Comparison of ENCODE assay signal across 23 mouse cellular contexts in the genomic region with DNA sequence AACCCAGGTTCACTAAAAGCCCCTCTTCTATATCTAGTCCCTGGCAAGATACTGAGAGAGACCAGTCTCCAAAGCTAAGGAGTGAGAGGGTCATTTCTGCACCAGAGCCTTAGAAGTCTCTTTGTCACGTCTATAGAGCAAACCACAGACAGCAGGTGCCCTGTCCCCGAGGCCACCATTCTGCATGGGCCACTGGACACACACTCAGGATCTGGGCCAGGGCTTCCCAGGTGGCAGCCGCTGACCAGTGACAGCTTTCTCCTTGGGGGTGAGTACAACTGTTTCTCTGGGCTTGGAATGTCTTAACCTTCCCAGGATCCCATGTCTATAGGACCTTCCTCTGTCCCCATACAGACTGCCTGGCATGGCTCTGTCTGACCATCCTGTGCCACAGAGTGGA. TPM values are rescaled to one million over a fixed set of nuclear protein-coding genes. Genes with fewer than 3 reads are reported as not detected.
DNase-seq lines count a peak whose midpoint lies in the region; ATAC-seq and TF ChIP-seq lines count a peak whose summit lies in the region.
"Had no signal": no experiment of that assay in that cellular context is flagged by ENCODE, and none has a peak within 500 bp of the region (broad histone marks: within the 10 kb centered on the region; RNA-seq: fewer than 3 reads in every experiment).

No protein-coding gene starts in this region.

- H3K4me2 ChIP-seq in hindbrain, postnatal 0 days (ENCODE audit: low read depth, low read length): no peak overlapping the region
- H3K4me2 ChIP-seq in hindbrain, embryonic 16.5 days (ENCODE audit: low read length): no peak overlapping the region
- H3K4me2 ChIP-seq: embryonic facial prominence, embryonic 12.5 days; forebrain, embryonic 13.5 days; forebrain, embryonic 15.5 days had no signal

- H3K9ac ChIP-seq in hindbrain, postnatal 0 days (replicated peaks; ENCODE audit: low read length): no peak overlapping the region
- no peak overlapping the region for H3K9ac ChIP-seq in hindbrain, embryonic 16.5 days (ENCODE audit: low read depth, low read length)
- H3K9ac ChIP-seq: embryonic facial prominence, embryonic 12.5 days; forebrain, embryonic 13.5 days; forebrain, embryonic 15.5 days; forebrain, postnatal 0 days had no signal

- H3K4me1 ChIP-seq in cerebellum, adult 2 months (ENCODE audit: control insufficient read depth, insufficient read depth, low read length): peaks cover 60% of the 10 kb centered on the region
- peaks cover 29% of the 10 kb centered on the region for H3K4me1 ChIP-seq in hindbrain, postnatal 0 days (ENCODE audit: insufficient read depth, low read length)
- peaks cover 10% of the 10 kb centered on the region for H3K4me1 ChIP-seq in hindbrain, embryonic 16.5 days (ENCODE audit: control insufficient read depth, insufficient read depth, low read depth, low read length)

- intact Hi-C loops in left cerebral cortex, adult 2 months (cut with DNase I): no loop called here

- TF ChIP-seq CTCF in cerebellum, adult 2 months (IDR thresholded peaks at IDR 0.05; ENCODE audit: borderline replicate concordance, insufficient read depth, low read depth, low read length): no peak
- TF ChIP-seq CTCF in hindbrain, postnatal 0 days (IDR thresholded peaks at IDR 0.05; ENCODE audit: low read depth): no peak
- TF ChIP-seq CTCF in left cerebral cortex, adult 2 months (IDR thresholded peaks at IDR 0.05): no peak

- no peak for TF ChIP-seq POLR2A in cerebellum, adult 2 months (IDR thresholded peaks at IDR 0.05; ENCODE audit: borderline replicate concordance, insufficient read depth, low read length)

- WGBS in cerebellum, adult 2 months: 10% methylated on average over 3 of the region's 3 CpGs
- WGBS in hindbrain, postnatal 0 days: 71% methylated on average over 3 of the region's 3 CpGs
- WGBS in hindbrain, embryonic 16.5 days: 79% methylated on average over 3 of the region's 3 CpGs

- peak overlapping the region; percentile 42; the same call in 1 of the 2 replicates for H3K27ac ChIP-seq in cerebellum, adult 2 months (ENCODE audit: insufficient read depth, low read length)
- peak overlapping the region; percentile 56; the same call in 1 of the 2 replicates for H3K27ac ChIP-seq in hindbrain, postnatal 0 days
- no peak overlapping the region for H3K27ac ChIP-seq in hindbrain, embryonic 16.5 days (ENCODE audit: low read depth, low read length)
- H3K27ac ChIP-seq in left cerebral cortex, adult 2 months: peak overlapping the region; percentile 44; the same call in 1 of the 2 replicates
- H3K27ac ChIP-seq: embryonic facial prominence, embryonic 12.5 days; forebrain, embryonic 13.5 days had no signal

- no peaks in the 10 kb centered on the region for H3K36me3 ChIP-seq in hindbrain, postnatal 0 days (ENCODE audit: insufficient read depth, low read length)
- H3K36me3 ChIP-seq in hindbrain, embryonic 16.5 days (ENCODE audit: control insufficient read depth, insufficient read depth, low read length): no peaks in the 10 kb centered on the region
- H3K36me3 ChIP-seq: embryonic facial prominence, embryonic 10.5 days; embryonic facial prominence, embryonic 12.5 days; forebrain, embryonic 15.5 days had no signal

- no peaks in the 10 kb centered on the region for H3K27me3 ChIP-seq in cerebellum, adult 2 months (ENCODE audit: control insufficient read depth, insufficient read depth, low read length)
- no peaks in the 10 kb centered on the region for H3K27me3 ChIP-seq in hindbrain, postnatal 0 days (ENCODE audit: insufficient read depth, low read length)
- H3K27me3 ChIP-seq in hindbrain, embryonic 16.5 days (replicated peaks; ENCODE audit: control insufficient read depth, insufficient read depth, low read length): no peaks in the 10 kb centered on the region
- H3K27me3 ChIP-seq: CH12.LX; embryonic facial prominence, embryonic 12.5 days; forebrain, embryonic 13.5 days; forebrain, embryonic 15.5 days; Patski had no signal

- DNase-seq in cerebellum, adult 2 months: no peak
- DNase-seq in cerebellum, adult 9-10 months: no peak
- DNase-seq in hindbrain, postnatal 0 days (ENCODE audit: low spot score): no peak
- no peak for DNase-seq in left cerebral cortex, adult 2 months (ENCODE audit: extremely low spot score in 1 of 2, low spot score in 2 of 2)
- no peak for DNase-seq in left cerebral cortex, adult 8-10 months (ENCODE audit: low spot score in 2 of 2)
- DNase-seq: adrenal gland, adult 8-10 months; adrenal gland, postnatal 14 days; adrenal gland, postnatal 36 days; B cell, adult 2 months; cerebellum, adult 11-12 months; cerebellum, adult 8-10 months; cerebellum, postnatal 10 days had no signal

- no peak overlapping the region for H3K4me3 ChIP-seq in cerebellum, adult 2 months (replicated peaks; ENCODE audit: insufficient read depth, low read depth, low read length)
- H3K4me3 ChIP-seq in hindbrain, postnatal 0 days (ENCODE audit: low read length): no peak overlapping the region
- H3K4me3 ChIP-seq in hindbrain, embryonic 16.5 days (ENCODE audit: low read length): no peak overlapping the region
- no peak overlapping the region for H3K4me3 ChIP-seq in left cerebral cortex, adult 2 months
- H3K4me3 ChIP-seq: embryonic facial prominence, embryonic 10.5 days; embryonic facial prominence, embryonic 12.5 days; forebrain, embryonic 13.5 days; forebrain, embryonic 15.5 days had no signal

- ATAC-seq in hindbrain, postnatal 0 days: no peak
- no peak for ATAC-seq in hindbrain, embryonic 16.5 days
- ATAC-seq: activated CD4-positive, CD25-positive, alpha-beta regulatory T cell, adult 4 months; CD4-positive, CD25-positive, alpha-beta regulatory T cell, adult 4 months; forebrain, embryonic 13.5 days; forebrain, embryonic 15.5 days; Patski had no signal

- no peaks in the 10 kb centered on the region for H3K9me3 ChIP-seq in hindbrain, postnatal 0 days (ENCODE audit: low read length)
- H3K9me3 ChIP-seq in hindbrain, embryonic 16.5 days (ENCODE audit: control insufficient read depth, low read length): no peaks in the 10 kb centered on the region
- H3K9me3 ChIP-seq: embryonic facial prominence, embryonic 10.5 days; embryonic facial prominence, embryonic 12.5 days; forebrain, embryonic 13.5 days; forebrain, embryonic 15.5 days; G1E had no signal

RNA-seq across cellular contexts. Expression of a gene that starts 55.6 kb away (rescaled TPM):
- 63.3 and 74.7 TPM in 2 replicates for polyA plus RNA-seq in cerebellum, adult 2 months (2012; rRNA removed)
- 108 and 110 TPM in 2 replicates for total RNA-seq in hindbrain, postnatal 0 days (2014; rRNA removed)
- 15.2 and 19.7 TPM in 2 replicates for polyA plus RNA-seq in hindbrain, postnatal 0 days (2015; fragmentation: Nextera tagmentation; extraction: Ambion mirVana)
- polyA plus RNA-seq in hindbrain, embryonic 16.5 days (2015; fragmentation: Nextera tagmentation; extraction: Ambion mirVana): 18.2 and 23.1 TPM in 2 replicates
- total RNA-seq in left cerebral cortex, adult 2 months (2021): 10 to 100 TPM; 51.3 to 61.8 TPM
- 10 to 100 TPM; 55.2 to 64.7 (median 57.8) TPM for total RNA-seq in left cerebral cortex, adult 8-10 months (2022)
